Mouse (Mus musculus) left cerebral cortex, postnatal 4 days (tissue): ENCODE results near the gene Ntn1. TPM values are rescaled to one million over a fixed set of nuclear protein-coding genes. Genes with fewer than 3 reads are reported as not detected.

Experiments used
- DNase-seq: peaks from one replicate; pipeline ENCODE4 v3.0.0-alpha.2; 2022
- intact Hi-C: fragments of 180-260 bp; cut with DNase I; formaldehyde crosslinking; loops from one replicate; pipeline ENCODE4 v1.15.1; 2025
- total RNA-seq, 2 experiments: library from RNA; stranded (reverse); gene quantifications; 2 replicates each; pipeline ENCODE4 v1.2.3; 2021

Ntn1 gene
- total RNA-seq, 2 experiments from 2014 or later, result 10.6 to 14.7 TPM

DNA sequence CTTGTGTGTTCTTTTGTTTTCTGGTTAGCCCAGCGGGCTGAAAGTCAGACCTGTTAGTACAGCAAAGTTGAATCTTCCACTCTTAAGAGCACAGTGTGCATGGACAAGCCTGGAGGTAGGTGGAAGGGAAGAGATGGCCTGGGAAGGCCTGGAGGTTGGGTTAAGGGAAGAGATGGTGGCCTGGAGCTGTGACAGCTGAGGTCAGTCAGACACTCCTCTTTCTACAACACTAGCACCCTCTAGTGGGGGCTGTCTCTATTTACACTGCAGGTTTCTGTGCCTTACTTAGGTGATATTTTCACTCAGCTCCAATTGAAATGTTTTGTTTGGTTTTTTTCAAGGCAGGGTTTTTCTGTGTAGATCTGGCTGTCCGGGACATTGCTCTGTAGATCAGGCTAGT lies 7.5 kb upstream of the Ntn1 start:
- intact Hi-C loops, result loop anchor here (5.0 to 10.0 kb wide), 2 partner anchors 433 to 591 kb away; no protein-coding TSS in a partner anchor

GRCm38 (mm10) chr11:68407266-68407926 lies 6.8 kb upstream of the Ntn1 start:
- DNase-seq, result no peak
- intact Hi-C loops, result loop anchor here (5.0 to 10.0 kb wide), 2 partner anchors 433 to 590 kb away; no protein-coding TSS in a partner anchor

More for the DNA sequence above, 7.5 kb upstream of the Ntn1 start:
- peak; percentile 79 for DNase-seq

- DNase-seq, result no peak
- intact Hi-C loops, result loop anchor here (5.0 to 10.0 kb wide), 2 partner anchors 431 to 588 kb away; no protein-coding TSS in a partner anchor
Observed at GRCm38 (mm10) chr11:68405576-68405975, 5.0 kb upstream of the Ntn1 start.

DNA sequence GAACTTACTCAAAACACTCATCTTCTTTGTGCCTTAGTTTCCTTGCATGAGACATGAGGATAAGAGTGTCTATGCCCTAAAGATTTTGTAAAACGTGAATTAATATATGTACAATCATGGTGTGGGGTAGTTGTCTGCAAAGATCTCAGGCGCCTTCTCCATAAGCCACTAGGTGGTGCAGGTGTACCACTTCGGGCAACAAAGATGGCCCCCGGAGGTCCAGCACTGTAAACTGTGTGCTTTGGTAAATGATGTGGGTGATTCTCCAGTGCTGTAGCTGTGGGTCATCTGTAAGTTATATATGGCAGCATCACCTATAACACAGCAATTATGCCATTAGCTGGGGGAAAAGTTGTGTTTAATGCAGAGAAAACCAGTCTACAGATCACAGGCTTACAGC lies 3.6 kb upstream of the Ntn1 start:
- intact Hi-C loops, result loop anchor here (10.0 kb wide), 1 partner anchor 429 kb away; no protein-coding TSS in a partner anchor
- DNase-seq, result no peak

DNA sequence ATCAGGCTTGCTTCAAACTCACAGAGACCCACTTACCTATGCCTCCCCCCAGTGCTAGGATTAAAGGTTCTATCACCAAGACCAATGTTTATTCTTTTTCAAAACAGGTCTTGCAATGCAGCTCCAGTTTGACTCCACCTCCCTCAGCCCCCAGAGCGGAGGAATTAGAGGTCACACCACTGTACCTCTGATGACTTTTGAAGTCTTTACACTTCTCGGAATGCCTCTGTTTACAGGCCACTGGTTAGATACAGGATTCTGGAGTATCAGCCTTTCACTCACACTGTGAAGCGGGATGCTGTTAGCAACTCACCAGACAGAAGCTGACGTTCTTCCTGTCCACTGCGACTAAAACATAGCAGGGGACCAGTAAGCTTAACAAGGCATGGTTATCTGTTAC lies 805 bp upstream of the Ntn1 start:
- intact Hi-C loops, result loop anchor here (10.0 kb wide), 1 partner anchor 427 kb away; no protein-coding TSS in a partner anchor
- DNase-seq, result no peak

GRCm38 (mm10) chr11:68400021-68400671 lies 477 bp downstream of the Ntn1 start:
- peak; percentile 32 for DNase-seq
- intact Hi-C loops, result loop anchor here (10.0 kb wide), 1 partner anchor 425 kb away; no protein-coding TSS in a partner anchor

DNA sequence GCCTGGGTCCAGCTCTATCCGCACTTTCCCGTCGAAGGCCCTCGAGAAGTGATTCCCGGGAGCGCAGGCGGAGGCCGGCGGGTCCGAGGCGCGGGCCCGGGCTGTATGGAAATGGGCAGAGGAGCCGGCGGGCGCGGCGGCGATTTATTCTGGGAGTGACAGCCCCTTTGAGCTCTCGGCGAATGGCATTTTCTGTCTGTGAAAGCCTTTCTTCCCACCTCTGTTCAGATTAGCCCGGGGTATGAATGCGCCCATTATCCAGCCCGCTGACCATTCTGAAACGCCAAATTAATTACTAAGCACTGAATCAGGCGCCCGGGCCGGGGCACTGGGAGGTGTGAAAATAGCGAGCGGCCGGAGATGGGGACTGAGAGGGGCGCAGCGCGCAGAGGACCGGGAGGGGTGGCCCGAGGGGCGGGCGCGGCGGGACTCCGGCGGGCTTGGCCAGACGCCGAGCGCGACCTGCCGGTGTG lies 1.0 kb downstream of the Ntn1 start:
- intact Hi-C loops, result loop anchor here (10.0 kb wide), 1 partner anchor 425 kb away; no protein-coding TSS in a partner anchor
- DNase-seq, result peak; percentile 45

DNA sequence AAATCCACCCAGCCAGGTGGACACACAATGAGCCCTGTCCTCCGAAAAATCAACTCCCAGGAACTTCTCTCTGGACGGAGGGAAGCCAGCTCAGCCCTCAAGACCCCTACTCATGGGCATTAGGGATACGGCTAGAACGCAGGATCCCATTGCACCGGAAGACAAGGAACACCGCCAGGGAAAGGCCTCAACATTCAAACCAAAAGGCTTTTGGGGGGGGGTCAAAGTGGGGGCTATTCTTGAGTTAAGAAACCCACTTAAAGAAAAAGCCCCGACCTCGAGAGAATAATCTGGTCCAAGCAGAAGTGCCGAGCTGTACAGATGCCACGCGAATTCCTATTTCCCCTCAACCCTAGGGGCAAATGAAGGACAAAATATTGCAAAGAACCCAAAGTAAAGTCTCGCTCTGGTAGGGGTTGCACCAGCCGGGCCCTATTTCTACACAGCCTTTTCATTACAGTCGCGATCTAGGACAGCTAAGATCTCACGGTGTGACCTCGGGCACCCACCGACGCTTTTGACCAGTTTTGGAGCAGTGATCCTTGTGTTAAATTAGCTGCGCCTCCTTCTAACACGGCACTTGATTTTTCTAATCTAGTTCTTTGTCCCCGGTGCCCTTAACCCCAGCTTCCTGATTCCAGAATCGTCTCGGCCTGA lies 1.6 kb downstream of the Ntn1 start:
- intact Hi-C loops, result no loop called here
- no peak for DNase-seq

- intact Hi-C loops, result no loop called here
- DNase-seq, result no peak
Observed at GRCm38 (mm10) chr11:68395546-68395945, 5.1 kb downstream of the Ntn1 start.

- DNase-seq, result no peak
- intact Hi-C loops, result no loop called here
Observed at GRCm38 (mm10) chr11:68394749-68395148, 5.9 kb downstream of the Ntn1 start.

DNA sequence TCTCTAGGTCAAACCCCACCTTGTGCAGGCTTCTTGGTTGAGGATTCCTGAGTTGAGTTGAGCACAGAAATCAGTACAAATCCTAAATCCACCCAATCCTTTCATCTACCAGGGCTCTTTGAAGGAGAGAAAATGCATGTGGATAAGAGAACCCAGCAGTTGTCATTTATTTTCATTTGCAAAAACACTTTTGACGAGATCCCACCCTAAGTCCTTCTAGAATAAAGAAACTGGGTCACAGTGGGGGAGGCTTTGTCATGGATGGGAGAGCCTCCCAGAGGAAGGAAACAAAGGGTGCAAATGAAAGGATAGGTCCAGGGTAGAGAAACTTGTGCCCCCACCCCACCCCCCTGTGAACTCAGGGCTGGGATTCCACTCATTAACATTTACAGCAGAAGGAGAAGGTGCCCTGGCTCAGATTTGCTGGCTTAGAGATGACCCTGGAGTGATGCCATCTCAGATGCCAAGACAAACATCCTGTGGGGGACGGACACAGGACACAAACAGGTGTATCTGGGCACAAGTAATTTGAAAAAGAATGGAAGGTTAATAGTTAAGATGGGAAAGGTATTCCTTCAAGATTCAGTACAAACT lies 6.6 kb downstream of the Ntn1 start:
- DNase-seq, result no peak
- intact Hi-C loops, result no loop called here

GRCm38 (mm10) chr11:68390381-68391287 lies 10.0 kb downstream of the Ntn1 start:
- intact Hi-C loops, result no loop called here
- no peak for DNase-seq

DNA sequence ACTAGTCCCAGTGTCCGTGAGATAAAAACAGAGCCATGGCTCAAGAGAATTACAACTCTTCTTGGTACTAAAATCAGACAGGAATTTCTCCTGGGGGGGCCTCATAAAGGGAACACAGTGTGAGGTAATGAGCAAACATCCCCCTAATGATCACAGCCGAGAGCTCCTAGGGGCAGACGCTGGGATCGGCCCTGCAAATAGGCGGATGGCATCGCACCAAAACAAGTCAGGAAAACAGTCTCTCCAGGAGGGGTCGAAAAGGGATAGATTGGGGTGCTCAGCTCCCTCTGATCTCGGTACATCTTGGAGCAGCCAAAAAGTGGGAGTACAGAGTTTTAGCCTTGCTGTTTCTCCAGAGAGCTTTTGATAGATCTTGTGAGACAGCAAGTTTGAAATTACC lies 11.0 kb downstream of the Ntn1 start:
- DNase-seq, result peak; percentile 32
- intact Hi-C loops, result no loop called here

- intact Hi-C loops, result no loop called here
- no peak for DNase-seq
Observed at GRCm38 (mm10) chr11:68388655-68389015, 12.0 kb downstream of the Ntn1 start.

GRCm38 (mm10) chr11:68387971-68388654 lies 12.5 kb downstream of the Ntn1 start:
- DNase-seq, result no peak
- intact Hi-C loops, result no loop called here

DNA sequence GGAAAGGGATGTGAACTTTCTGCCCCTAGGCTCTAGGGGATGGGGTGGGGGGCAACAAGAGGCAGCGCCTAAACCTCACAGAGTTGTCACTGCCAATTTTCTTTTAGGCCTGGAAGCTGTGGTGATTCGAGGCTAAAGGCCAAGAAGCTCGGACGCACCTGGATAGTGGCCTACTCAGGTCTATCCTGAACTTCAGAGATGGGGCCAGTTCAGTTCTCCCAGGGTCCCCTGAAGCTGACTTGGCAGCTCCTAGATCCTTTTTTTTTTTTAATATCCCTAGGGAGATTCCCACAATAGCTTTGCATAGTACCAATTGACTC lies 13.2 kb downstream of the Ntn1 start:
- intact Hi-C loops, result no loop called here
- no peak for DNase-seq

DNA sequence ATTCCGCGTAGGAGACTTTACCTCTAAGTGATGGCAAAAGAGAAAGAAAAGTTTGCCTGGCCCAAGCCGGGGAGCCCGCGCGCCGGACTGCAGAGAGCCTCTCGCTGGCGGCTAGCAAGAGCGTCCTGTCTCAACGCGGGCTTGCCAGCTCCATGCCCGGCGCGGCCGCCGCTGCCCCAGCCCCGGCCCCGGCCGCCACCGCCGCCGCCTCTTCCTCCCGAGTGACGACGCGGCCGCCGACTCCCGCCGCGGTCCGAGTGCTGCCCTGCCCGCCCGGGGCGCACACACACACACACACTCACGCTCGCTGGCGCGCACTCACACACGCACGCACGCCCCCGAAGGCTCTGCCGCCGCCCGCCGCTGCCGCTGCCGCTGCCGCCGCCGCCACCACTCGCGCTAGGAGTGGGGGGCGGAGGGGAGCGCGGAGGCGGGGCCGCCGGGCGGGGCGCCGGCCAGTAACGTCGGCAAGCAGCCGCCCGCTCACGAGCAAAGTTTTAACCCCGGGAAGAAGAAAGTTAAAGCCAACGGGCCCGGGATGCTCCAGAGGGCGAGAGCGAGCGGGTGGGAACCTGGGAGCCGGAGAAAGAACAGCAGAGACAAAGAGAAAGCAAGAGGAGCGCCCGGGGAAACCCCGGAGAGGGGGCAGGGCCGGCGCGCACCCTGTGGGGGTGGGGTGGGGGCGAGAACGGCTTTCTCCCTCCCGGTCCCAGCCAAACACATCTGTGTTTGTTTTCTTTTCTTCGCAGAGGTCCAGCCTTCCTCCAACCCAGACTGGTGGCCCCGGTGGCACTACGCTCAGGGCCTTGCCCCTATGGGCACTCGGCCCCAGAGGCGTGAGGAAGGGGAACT lies 13.8 kb downstream of the Ntn1 start:
- DNase-seq, result peak; percentile 73
- intact Hi-C loops, result no loop called here

GRCm38 (mm10) chr11:68385921-68386588 lies 14.6 kb downstream of the Ntn1 start:
- intact Hi-C loops, result no loop called here
- DNase-seq, result peak; percentile 43
